In the genomic region with DNA sequence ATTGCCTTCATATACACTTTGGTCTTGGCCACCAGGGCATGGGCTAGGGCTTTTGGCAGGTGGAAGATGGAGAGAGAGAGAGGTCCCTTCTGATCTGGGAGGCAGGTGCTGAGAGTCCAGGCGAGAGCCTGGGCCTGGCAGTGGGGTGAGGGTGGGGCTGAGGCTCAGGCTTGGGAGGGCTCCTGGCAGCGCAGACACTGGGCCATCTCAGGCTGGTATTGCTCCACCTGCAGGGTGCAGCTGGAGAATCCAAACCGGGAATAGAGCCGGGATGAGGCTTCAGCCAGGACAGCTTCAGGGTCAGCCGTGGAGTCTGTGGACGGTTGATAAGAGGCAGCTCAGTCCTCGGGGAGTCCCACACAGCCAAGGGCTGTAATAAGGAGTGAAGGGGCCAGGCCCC, we compare ENCODE assay signal across 28 mouse cellular contexts. TPM values are rescaled to one million over a fixed set of nuclear protein-coding genes. Genes with fewer than 3 reads are reported as not detected.
DNase-seq lines count a peak whose midpoint lies in the region; ATAC-seq and TF ChIP-seq lines count a peak whose summit lies in the region.
"Had no signal": no experiment of that assay in that cellular context is flagged by ENCODE, and none has a peak within 500 bp of the region (broad histone marks: within the 10 kb centered on the region; RNA-seq: fewer than 3 reads in every experiment).

No protein-coding gene starts in this region.

- no peaks in the 10 kb centered on the region for H3K4me1 ChIP-seq in intestine, embryonic 15.5 days (replicated peaks)
- H3K4me1 ChIP-seq in midbrain, embryonic 16.5 days (ENCODE audit: control insufficient read depth, insufficient read depth, low read length): peaks cover 2% of the 10 kb centered on the region

- ATAC-seq in intestine, embryonic 15.5 days: 0 out of 2 replicates have a peak, but pooled peaks have one; percentile 35
- no peak for ATAC-seq in midbrain, embryonic 16.5 days
- ATAC-seq: activated CD4-positive, CD25-positive, alpha-beta regulatory T cell, adult 4 months; forebrain, postnatal 0 days; liver, postnatal 0 days had no signal

- H3K9me3 ChIP-seq in intestine, embryonic 15.5 days: no peaks in the 10 kb centered on the region
- no peaks in the 10 kb centered on the region for H3K9me3 ChIP-seq in midbrain, embryonic 16.5 days (replicated peaks; ENCODE audit: control insufficient read depth, low read length, poor library complexity, severe bottlenecking)
- H3K9me3 ChIP-seq: hindbrain, embryonic 15.5 days; limb, embryonic 10.5 days had no signal

- H3K9ac ChIP-seq in intestine, embryonic 15.5 days: no peak overlapping the region
- H3K9ac ChIP-seq in midbrain, embryonic 16.5 days (ENCODE audit: low read depth, low read length): 0 out of 2 replicates have a peak overlapping the region, but pooled peaks have one; percentile 10
- H3K9ac ChIP-seq: forebrain, postnatal 0 days; hindbrain, embryonic 15.5 days; liver, postnatal 0 days had no signal

- no peaks in the 10 kb centered on the region for H3K36me3 ChIP-seq in intestine, embryonic 15.5 days
- no peaks in the 10 kb centered on the region for H3K36me3 ChIP-seq in midbrain, embryonic 16.5 days (ENCODE audit: control insufficient read depth, insufficient read depth, low read length)
- H3K36me3 ChIP-seq: hindbrain, embryonic 15.5 days; limb, embryonic 10.5 days had no signal

- no peak overlapping the region for H3K27ac ChIP-seq in layer of hippocampus, adult 2 months
- H3K27ac ChIP-seq in intestine, embryonic 15.5 days: no peak overlapping the region
- no peak overlapping the region for H3K27ac ChIP-seq in midbrain, embryonic 16.5 days (ENCODE audit: low read length)
- H3K27ac ChIP-seq: hindbrain, embryonic 15.5 days; left cerebral cortex, adult 2 months; limb, embryonic 10.5 days had no signal

- H3K4me3 ChIP-seq in layer of hippocampus, adult 2 months: no peak overlapping the region
- no peak overlapping the region for H3K4me3 ChIP-seq in intestine, embryonic 15.5 days (replicated peaks)
- H3K4me3 ChIP-seq in midbrain, embryonic 16.5 days (ENCODE audit: low read depth, low read length): no peak overlapping the region
- H3K4me3 ChIP-seq: hindbrain, embryonic 15.5 days; left cerebral cortex, adult 2 months; limb, embryonic 10.5 days had no signal

- H3K4me2 ChIP-seq in intestine, embryonic 15.5 days (replicated peaks): no peak overlapping the region
- H3K4me2 ChIP-seq in midbrain, embryonic 16.5 days (ENCODE audit: low read length): no peak overlapping the region
- H3K4me2 ChIP-seq: hindbrain, embryonic 15.5 days had no signal

- WGBS in intestine, embryonic 15.5 days: 32% methylated on average over 7 of the region's 7 CpGs
- WGBS in midbrain, embryonic 16.5 days: 19% methylated on average over 7 of the region's 7 CpGs

- peaks cover 40% of the 10 kb centered on the region for H3K27me3 ChIP-seq in intestine, embryonic 15.5 days (replicated peaks)
- H3K27me3 ChIP-seq in midbrain, embryonic 16.5 days (ENCODE audit: control insufficient read depth, insufficient read depth, low read depth, low read length): peaks cover 17% of the 10 kb centered on the region

- TF ChIP-seq CTCF in layer of hippocampus, adult 2 months (conservative IDR thresholded peaks at IDR 0.05): 0 out of 2 replicates have a peak, but pooled peaks have one; percentile 5

- DNase-seq in layer of hippocampus, adult 2 months (ENCODE audit: low spot score in 2 of 2): no peak
- DNase-seq in layer of hippocampus, postnatal 14 days (ENCODE audit: low spot score in 2 of 2): no peak
- DNase-seq in NIH3T3 (ENCODE audit: low read depth): peak; percentile 61
- no peak for DNase-seq in gastrocnemius, adult 8-10 months (ENCODE audit: low spot score in 2 of 2)
- DNase-seq in testis, postnatal 10 days (ENCODE audit: low spot score): no peak
- DNase-seq in thymus, postnatal 10 days (ENCODE audit: low spot score in 2 of 2): no peak
- DNase-seq: adrenal gland, postnatal 14 days; cerebellum, adult 18-20 months; cerebellum, postnatal 25 days; embryo, embryonic 11 days; forebrain, postnatal 0 days; kidney, adult 8-10 months; kidney, postnatal 25 days; liver, postnatal 0 days; lung, postnatal 14 days; thymus, postnatal 4 days had no signal

RNA-seq across cellular contexts. Expression of a gene that starts 19.5 kb away (rescaled TPM):
- total RNA-seq in layer of hippocampus, adult 2 months (2021): not detected
- total RNA-seq in layer of hippocampus, postnatal 14 days (2021): not detected
- not detected in 2 replicates for polyA plus RNA-seq in intestine, embryonic 15.5 days (2015; fragmentation: Nextera tagmentation; extraction: Ambion mirVana)
- not detected in 2 replicates for polyA plus RNA-seq in midbrain, embryonic 16.5 days (2015; fragmentation: Nextera tagmentation; extraction: Ambion mirVana)
- not detected for total RNA-seq in gastrocnemius, adult 8-10 months (2022)
- total RNA-seq: adrenal gland, postnatal 14 days; forebrain, postnatal 0 days; gastrocnemius, adult 18-20 months; granulocyte monocyte progenitor cell, adult 5-6 weeks; left cerebral cortex, adult 2 months; liver, adult 2 months; megakaryocyte, adult 5-6 weeks had no signal
- polyA plus RNA-seq: embryonic facial prominence, embryonic 14.5 days; forebrain, postnatal 0 days; heart, postnatal 0 days; hindbrain, embryonic 15.5 days; limb, embryonic 10.5 days; liver, adult 2 months; liver, postnatal 0 days had no signal

RNA-seq across cellular contexts. Expression of a gene that starts 21.4 kb away (rescaled TPM):
- total RNA-seq in layer of hippocampus, adult 2 months (2021): 10 to 100 TPM; 89.6 to 92.2 TPM
- 10 to 100 TPM; 56.9 to 61.1 TPM for total RNA-seq in layer of hippocampus, postnatal 14 days (2021)
- polyA plus RNA-seq in intestine, embryonic 15.5 days (2015; fragmentation: Nextera tagmentation; extraction: Ambion mirVana): 0.26 and 0.34 TPM in 2 replicates
- polyA plus RNA-seq in midbrain, embryonic 16.5 days (2015; fragmentation: Nextera tagmentation; extraction: Ambion mirVana): 15.6 and 18.0 TPM in 2 replicates
- under 1 TPM in 2 of 4 experiments, not detected in 2; 0.18 to 0.24 TPM for total RNA-seq in gastrocnemius, adult 8-10 months (2022)
- total RNA-seq: granulocyte monocyte progenitor cell, adult 5-6 weeks; megakaryocyte, adult 5-6 weeks had no signal
- polyA plus RNA-seq: activated CD4-positive, CD25-positive, alpha-beta regulatory T cell, adult 4 months had no signal

RNA-seq across cellular contexts. Expression of a gene that starts 29.9 kb away (rescaled TPM):
- total RNA-seq in layer of hippocampus, adult 2 months (2021): not detected
- not detected for total RNA-seq in layer of hippocampus, postnatal 14 days (2021)
- not detected in 2 replicates for polyA plus RNA-seq in intestine, embryonic 15.5 days (2015; fragmentation: Nextera tagmentation; extraction: Ambion mirVana)
- polyA plus RNA-seq in midbrain, embryonic 16.5 days (2015; fragmentation: Nextera tagmentation; extraction: Ambion mirVana): not detected in 2 replicates
- 100 to 1,000 TPM; 420 to 527 (median 441) TPM for total RNA-seq in gastrocnemius, adult 8-10 months (2022)
- total RNA-seq: adrenal gland, postnatal 14 days; forebrain, postnatal 0 days; granulocyte monocyte progenitor cell, adult 5-6 weeks; megakaryocyte, adult 5-6 weeks had no signal
- polyA plus RNA-seq: activated CD4-positive, CD25-positive, alpha-beta regulatory T cell, adult 4 months; forebrain, postnatal 0 days; hindbrain, embryonic 15.5 days; liver, adult 2 months had no signal

RNA-seq across cellular contexts. Expression of a gene that starts 32.0 kb away (rescaled TPM):
- total RNA-seq in layer of hippocampus, adult 2 months (2021): 10 to 100 TPM; 17.1 to 21.6 TPM
- total RNA-seq in layer of hippocampus, postnatal 14 days (2021): 10 to 100 TPM; 15.6 to 17.5 TPM
- 24.2 and 25.2 TPM in 2 replicates for polyA plus RNA-seq in intestine, embryonic 15.5 days (2015; fragmentation: Nextera tagmentation; extraction: Ambion mirVana)
- 14.5 and 14.8 TPM in 2 replicates for polyA plus RNA-seq in midbrain, embryonic 16.5 days (2015; fragmentation: Nextera tagmentation; extraction: Ambion mirVana)
- total RNA-seq in gastrocnemius, adult 8-10 months (2022): 10 to 100 TPM; 25.5 to 30.8 (median 27.9) TPM

RNA-seq across cellular contexts. Expression of a gene that starts 37.9 kb away (rescaled TPM):
- total RNA-seq in layer of hippocampus, adult 2 months (2021): 10 to 100 TPM; 15.0 to 16.1 TPM
- total RNA-seq in layer of hippocampus, postnatal 14 days (2021): 10 to 100 TPM; 12.4 to 13.3 TPM
- 12.8 and 15.1 TPM in 2 replicates for polyA plus RNA-seq in intestine, embryonic 15.5 days (2015; fragmentation: Nextera tagmentation; extraction: Ambion mirVana)
- 29.4 and 30.3 TPM in 2 replicates for polyA plus RNA-seq in midbrain, embryonic 16.5 days (2015; fragmentation: Nextera tagmentation; extraction: Ambion mirVana)
- 1 to 10 TPM; 6.1 to 7.9 (median 6.7) TPM for total RNA-seq in gastrocnemius, adult 8-10 months (2022)

Comparison
In these comparisons a context has a peak if more than half of its experiments do, and no peak if none do; other contexts are left out.
1. RNA of a gene that starts 21.4 kb away (total RNA-seq): 89.6 to 92.2 TPM in layer of hippocampus, adult 2 months and 56.9 to 61.1 TPM in layer of hippocampus, postnatal 14 days; 0.18 to 0.24 TPM in gastrocnemius, adult 8-10 months; every median in the first group is over 10 times any median in the second.
2. RNA of a gene that starts 29.9 kb away (total RNA-seq): 420 to 527 TPM in gastrocnemius, adult 8-10 months; not detected in layer of hippocampus, adult 2 months and not detected in layer of hippocampus, postnatal 14 days; every median in the first group is over 100 times any median in the second.